Mouse (Mus musculus): Measurements from ENCODE around the gene Prkar2b. TPM values are rescaled to one million over a fixed set of nuclear protein-coding genes. Genes with fewer than 3 reads are reported as not detected.
A peak's percentile ranks its signal among the peaks of the same experiment; 100 is the strongest.

The Prkar2b gene
- total and polyA plus RNA-seq, 3 experiments, result 15.7 to 154 (median 34.1) TPM

DNA sequence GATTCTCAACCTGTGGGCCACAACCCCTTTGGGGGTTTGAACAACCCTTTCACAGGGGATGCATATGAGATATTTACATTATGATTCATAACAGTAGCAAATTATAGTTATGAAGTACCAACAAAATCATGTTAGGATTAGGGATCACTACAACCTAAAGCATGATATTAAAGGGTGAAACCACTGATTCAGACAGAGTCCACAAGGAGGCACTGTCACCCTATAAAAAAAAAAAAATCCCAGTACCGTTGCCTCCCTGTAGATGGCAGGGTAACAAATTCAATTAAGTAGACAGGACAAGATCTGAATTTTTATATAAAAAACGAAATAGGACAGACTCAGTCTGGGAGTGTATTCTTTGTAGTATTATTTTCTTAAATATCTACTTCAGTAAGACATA, 93.6 kb downstream of the Prkar2b start (continued):
- TF ChIP-seq USF2 (IDR thresholded peaks at IDR 0.05; ENCODE audit: borderline replicate concordance in 1 of 2, insufficient read depth in 1 of 2, low read depth in 1 of 2, low read length in 2 of 2) (no peak), MAFK (IDR thresholded peaks at IDR 0.05; ENCODE audit: borderline replicate concordance, low read depth, low read length) (no peak), NRF1 (IDR thresholded peaks at IDR 0.05; ENCODE audit: insufficient read depth, low read depth, low read length, poor library complexity, severe bottlenecking) (no peak), POLR2A (IDR thresholded peaks at IDR 0.05; ENCODE audit: control insufficient read depth in 1 of 2, insufficient read depth in 1 of 2, low read depth in 1 of 2, low read length in 2 of 2, poor library complexity in 1 of 2) (no peak), ELF1 (IDR thresholded peaks at IDR 0.05; ENCODE audit: low read depth, low read length) (no peak), RCOR1 (IDR thresholded peaks at IDR 0.05; ENCODE audit: low read depth, low read length) (0 out of 2 replicates have a peak, but pooled peaks have one; percentile 40), NELFE (IDR thresholded peaks at IDR 0.05; ENCODE audit: low read depth, low read length) (no peak), CHD1 (IDR thresholded peaks at IDR 0.05; ENCODE audit: low read depth, low read length) (no peak), E2F4 (IDR thresholded peaks at IDR 0.05; ENCODE audit: borderline replicate concordance, low read depth, low read length) (no peak), MEF2A (IDR thresholded peaks at IDR 0.05; ENCODE audit: extremely low read depth, insufficient replicate concordance, low read depth, low read length, poor library complexity, severe bottlenecking) (no peak), TCF12 (IDR thresholded peaks at IDR 0.05; ENCODE audit: low read depth, low read length) (0 out of 2 replicates have a peak, but pooled peaks have one; percentile 21), BHLHE40 (IDR thresholded peaks at IDR 0.05; ENCODE audit: borderline replicate concordance, low read depth, low read length) (0 out of 2 replicates have a peak, but pooled peaks have one; percentile 43), POLR2AphosphoS5 (IDR thresholded peaks at IDR 0.05; ENCODE audit: borderline replicate concordance, low read depth, low read length) (no peak), SIN3A (IDR thresholded peaks at IDR 0.05; ENCODE audit: low read length) (peak; percentile 75)

DNA sequence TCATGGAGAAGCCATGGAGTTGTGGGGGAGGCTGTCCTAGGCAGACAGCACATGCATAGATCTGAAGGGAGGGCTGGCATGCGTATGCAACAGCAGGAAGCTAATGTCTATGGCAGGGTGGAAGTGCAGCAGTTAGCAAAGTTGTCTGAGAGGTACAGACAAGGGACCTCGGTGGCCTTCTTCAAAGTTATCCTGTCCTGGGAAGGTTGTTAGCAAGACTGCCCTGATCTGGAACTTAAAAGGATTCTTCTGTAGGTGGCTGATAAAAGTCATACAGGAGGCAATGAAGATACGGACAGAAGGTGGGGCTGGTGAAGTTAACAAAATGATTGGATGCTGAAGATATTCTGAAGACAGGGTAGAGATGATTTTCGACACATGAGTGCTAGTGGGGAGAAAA, 94.7 kb downstream of the Prkar2b start:
- Histone ChIP-seq H3K4me1 (ENCODE audit: control insufficient read depth in 1 of 2, insufficient read depth in 2 of 2, low read length in 2 of 2) (peaks cover 4 to 7% of the 10 kb centered on the region in 2 experiments), H3K27ac (ENCODE audit: control insufficient read depth, low read depth, low read length) (peak overlapping the region; percentile 52), H3K36me3 (ENCODE audit: control insufficient read depth in 1 of 2, insufficient read depth in 2 of 2, low read length in 2 of 2) (peaks cover 2 to 15% of the 10 kb centered on the region in 2 experiments; a peak in 3 of 4 replicates), H3K27me3 (ENCODE audit: control insufficient read depth in 1 of 2, insufficient read depth in 2 of 2, low read length in 2 of 2) (no peaks in the 10 kb centered on the region), H3K79me2 (ENCODE audit: control insufficient read depth, insufficient read depth, low read length, poor library complexity) (no peaks in the 10 kb centered on the region), H3K9me3 (replicated peaks; ENCODE audit: insufficient read depth, low read length) (no peaks in the 10 kb centered on the region), H3K9ac (ENCODE audit: control insufficient read depth, low read depth, low read length, poor library complexity, severe bottlenecking) (0 out of 2 replicates have a peak overlapping the region, but pooled peaks have one; percentile 8), H3K4me3 (ENCODE audit: control insufficient read depth in 1 of 2, insufficient read depth in 1 of 2, low read depth in 2 of 2, low read length in 2 of 2) (peak overlapping the region in 1 of 2 experiments; percentile 17; a peak in 1 of 4 replicates)
- peak; percentile 54 for DNase-seq (ENCODE audit: low read depth, low spot score)
- TF ChIP-seq POLR2A (IDR thresholded peaks at IDR 0.05; ENCODE audit: control insufficient read depth in 1 of 2, insufficient read depth in 1 of 2, low read depth in 1 of 2, low read length in 2 of 2, poor library complexity in 1 of 2) (no peak), USF1 (IDR thresholded peaks at IDR 0.05; ENCODE audit: low read depth, low read length) (no peak), POLR2AphosphoS2 (IDR thresholded peaks at IDR 0.05; ENCODE audit: low read length) (no peak), CTCF (IDR thresholded peaks at IDR 0.05 in 2 of 3, conservative IDR thresholded peaks at IDR 0.05 in 1 of 3; ENCODE audit: control insufficient read depth in 1 of 3, insufficient read depth in 1 of 3, low read depth in 2 of 3, low read length in 3 of 3, poor library complexity in 1 of 3, severe bottlenecking in 1 of 3) (peak in 1 of 3 experiments; percentile 4; a peak in 1 of 6 replicates), ZC3H11A (IDR thresholded peaks at IDR 0.05; ENCODE audit: low read depth, low read length) (no peak), SMC3 (IDR thresholded peaks at IDR 0.05; ENCODE audit: low read depth, low read length) (peak; percentile 31; the same call in 1 of the 2 replicates), ZNF384 (IDR thresholded peaks at IDR 0.05; ENCODE audit: low read depth, low read length) (no peak), BHLHE40 (IDR thresholded peaks at IDR 0.05; ENCODE audit: borderline replicate concordance, low read depth, low read length) (no peak), SIN3A (IDR thresholded peaks at IDR 0.05; ENCODE audit: low read length) (peak; percentile 64; the same call in 1 of the 2 replicates), JUND (IDR thresholded peaks at IDR 0.05; ENCODE audit: low read depth, low read length) (no peak), EP300 (IDR thresholded peaks at IDR 0.05; ENCODE audit: low read depth in 1 of 2, low read length in 2 of 2) (peak; percentile 34 to 75; a peak in 3 of 4 replicates), MYC (IDR thresholded peaks at IDR 0.05; ENCODE audit: low read depth, low read length) (no peak), TAL1 (IDR thresholded peaks at IDR 0.05; ENCODE audit: low read length) (peak; percentile 24; the same call in 1 of the 2 replicates), MAX (IDR thresholded peaks at IDR 0.05; ENCODE audit: low read length) (no peak; the same call in 1 of the 2 replicates), MAFK (IDR thresholded peaks at IDR 0.05; ENCODE audit: borderline replicate concordance, low read depth, low read length) (no peak), CHD2 (IDR thresholded peaks at IDR 0.05; ENCODE audit: low read length) (no peak), TBP (IDR thresholded peaks at IDR 0.05; ENCODE audit: low read depth, low read length) (no peak), MYB (IDR thresholded peaks at IDR 0.05; ENCODE audit: low read depth, low read length) (no peak), POLR2AphosphoS5 (IDR thresholded peaks at IDR 0.05; ENCODE audit: borderline replicate concordance, low read depth, low read length) (no peak), KAT2A (conservative IDR thresholded peaks at IDR 0.05; ENCODE audit: low read depth, low read length) (no peak), UBTF (IDR thresholded peaks at IDR 0.05; ENCODE audit: borderline replicate concordance, insufficient read depth, low read depth, low read length) (no peak), USF2 (IDR thresholded peaks at IDR 0.05; ENCODE audit: borderline replicate concordance in 1 of 2, insufficient read depth in 1 of 2, low read depth in 1 of 2, low read length in 2 of 2) (no peak), MXI1 (IDR thresholded peaks at IDR 0.05; ENCODE audit: low read depth, low read length) (no peak), RAD21 (IDR thresholded peaks at IDR 0.05; ENCODE audit: low read depth, low read length) (no peak; the same call in 1 of the 2 replicates), NELFE (IDR thresholded peaks at IDR 0.05; ENCODE audit: low read depth, low read length) (no peak), ZMIZ1 (IDR thresholded peaks at IDR 0.05; ENCODE audit: low read depth, low read length) (no peak)

Data from MEL (cell line).